Mouse (Mus musculus) kidney, embryonic 15.5 days (tissue): Measurements from ENCODE around the gene Mfap4. TPM values are rescaled to one million over a fixed set of nuclear protein-coding genes. Genes with fewer than 3 reads are reported as not detected.

Experiments
- ATAC-seq: fragments of 200-750 bp; cut with Nextera tagmentation; replicated peaks from 2 replicates; pipeline ENCODE4 v1.8.0; 2017; ENCODE audit warnings: moderate TSS enrichment; ENCODE audit not compliant: low FRiP score
- H3K27ac ChIP-seq: fragments of 300-500 bp; sonication (generic); 2 replicates; pipeline ENCODE4 v1.5.1; 2015; ENCODE audit warnings: mild to moderate bottlenecking, inconsistent platforms
- H3K27me3 ChIP-seq: fragments of 300-500 bp; sonication (generic); 2 replicates; pipeline ENCODE4 v1.6.1; 2015; ENCODE audit warnings: inconsistent platforms
- H3K36me3 ChIP-seq: fragments of 300-500 bp; sonication (generic); 2 replicates; pipeline ENCODE4 v1.6.1; 2015; ENCODE audit warnings: inconsistent platforms
- H3K4me1 ChIP-seq: fragments of 300-500 bp; sonication (generic); 2 replicates; pipeline ENCODE4 v1.6.1; 2015; ENCODE audit warnings: inconsistent platforms
- H3K4me2 ChIP-seq: fragments of 300-500 bp; sonication (generic); 2 replicates; pipeline ENCODE4 v1.6.1; 2015; ENCODE audit warnings: moderate library complexity, mild to moderate bottlenecking, inconsistent platforms
- H3K4me3 ChIP-seq: fragments of 300-500 bp; sonication (generic); replicated peaks from 2 replicates; pipeline ENCODE4 v1.5.1; 2015; ENCODE audit warnings: mild to moderate bottlenecking, inconsistent platforms
- H3K9ac ChIP-seq: fragments of 300-500 bp; sonication (generic); 2 replicates; pipeline ENCODE4 v1.6.1; 2015; ENCODE audit warnings: mild to moderate bottlenecking, inconsistent platforms
- H3K9me3 ChIP-seq: fragments of 300-500 bp; sonication (generic); replicated peaks from 2 replicates; pipeline ENCODE4 v1.6.1; 2016; ENCODE audit warnings: inconsistent platforms
- WGBS: fragments of 180-500 bp; shearing (Covaris S2); methylation state at CpG from one replicate; pipeline ENCODE4 v1.1.7; 2015; ENCODE audit warnings: mixed read lengths; 5-methylcytosine and 5-hydroxymethylcytosine counted together
- polyA plus RNA-seq: library from polyadenylated mRNA; unstranded; fragments of >200 nt; fragmentation: Nextera tagmentation; extraction: Ambion mirVana; gene quantifications from 2 replicates; pipeline ENCODE4 v1.2.1, GENCODE M21; 2015

The Mfap4 gene
- polyA plus RNA-seq, 1 experiment from 2014 or later = 161 TPM

DNA sequence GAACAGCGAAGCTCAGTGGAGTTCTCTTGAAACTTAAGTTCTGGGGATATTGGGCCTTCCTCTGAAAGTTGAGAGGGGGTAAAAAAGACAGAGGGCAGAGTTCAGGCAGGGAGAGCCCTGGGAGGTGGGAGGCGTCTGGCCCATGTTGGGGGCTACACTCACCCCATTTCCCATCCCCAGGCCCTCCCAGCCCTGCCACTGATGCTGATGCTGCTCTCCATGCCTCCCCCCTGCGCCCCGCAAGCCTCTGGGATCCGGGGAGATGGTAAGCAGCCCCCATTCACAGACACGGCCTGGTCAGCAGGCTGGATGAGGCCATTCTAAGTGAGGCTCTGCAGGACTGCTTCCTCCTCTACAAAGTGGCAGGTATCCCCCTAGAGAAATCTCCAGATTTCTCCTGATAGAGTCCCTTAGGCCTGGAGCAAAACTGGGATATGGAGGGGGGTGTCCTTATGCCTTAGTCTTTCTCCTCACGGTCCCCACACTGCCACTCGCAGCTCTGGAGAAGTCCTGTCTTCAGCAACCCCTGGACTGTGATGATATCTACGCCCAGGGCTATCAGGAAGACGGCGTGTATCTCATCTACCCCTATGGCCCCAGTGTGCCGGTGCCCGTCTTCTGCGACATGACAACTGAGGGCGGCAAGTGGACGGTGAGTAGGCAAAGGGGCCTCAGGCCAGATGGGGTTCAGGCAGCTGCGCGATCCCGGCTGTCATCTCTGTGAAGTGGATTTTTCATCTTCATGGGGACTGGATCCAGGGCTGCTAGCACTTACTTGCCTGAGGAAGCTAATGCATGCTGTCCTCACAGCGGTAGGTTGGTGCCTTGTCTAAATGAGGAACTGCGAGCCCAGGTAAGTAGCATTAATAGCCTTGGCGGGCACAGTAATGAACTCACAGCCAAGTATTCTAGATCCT is 568 bp downstream of the Mfap4 start:
- Histone ChIP-seq H3K9me3 (no peaks in the 10 kb centered on the region), H3K9ac (peak overlapping the region; percentile 39), H3K4me2 (peak overlapping the region; percentile 58), H3K36me3 (peaks cover 31% of the 10 kb centered on the region), H3K27ac (peak overlapping the region; percentile 97), H3K27me3 (no peaks in the 10 kb centered on the region), H3K4me3 (peak overlapping the region; percentile 40), H3K4me1 (peaks cover 74% of the 10 kb centered on the region)
- no peak for ATAC-seq
- 32% methylated on average over 22 of the region's 22 CpGs for WGBS

GRCm38 (mm10) chr11:61486458-61487219 is 1.4 kb downstream of the Mfap4 start:
- no peak overlapping the region; the same call in 1 of the 2 replicates for H3K9ac ChIP-seq

GRCm38 (mm10) chr11:61487401-61487800 is 2.2 kb downstream of the Mfap4 start:
- Histone ChIP-seq H3K36me3 (peaks cover 47% of the 10 kb centered on the region), H3K27ac (0 out of 2 replicates have a peak overlapping the region, but pooled peaks have one; percentile 97), H3K9me3 (no peaks in the 10 kb centered on the region), H3K9ac (no peak overlapping the region), H3K27me3 (no peaks in the 10 kb centered on the region), H3K4me3 (no peak overlapping the region), H3K4me2 (peak overlapping the region; percentile 58), H3K4me1 (peaks cover 67% of the 10 kb centered on the region)
- 17% methylated on average over 2 of the region's 2 CpGs for WGBS
- no peak for ATAC-seq

More at GRCm38 (mm10) chr11:61486458-61487219, 1.4 kb downstream of the Mfap4 start:
- H3K4me2 ChIP-seq = peak overlapping the region; percentile 58
- ATAC-seq = no peak
- H3K9me3 ChIP-seq = no peaks in the 10 kb centered on the region
- H3K4me3 ChIP-seq = peak overlapping the region; percentile 40
- WGBS = 61% methylated on average over 14 of the region's 14 CpGs
- H3K4me1 ChIP-seq = peaks cover 69% of the 10 kb centered on the region
- no peaks in the 10 kb centered on the region for H3K27me3 ChIP-seq
- H3K36me3 ChIP-seq = peaks cover 40% of the 10 kb centered on the region
- H3K27ac ChIP-seq = peak overlapping the region; percentile 97

GRCm38 (mm10) chr11:61487936-61488335 is 2.7 kb downstream of the Mfap4 start:
- Histone ChIP-seq H3K4me3 (no peak overlapping the region), H3K27ac (peak overlapping the region; percentile 97; the same call in 1 of the 2 replicates), H3K36me3 (peaks cover 53% of the 10 kb centered on the region), H3K9me3 (no peaks in the 10 kb centered on the region), H3K9ac (no peak overlapping the region), H3K27me3 (no peaks in the 10 kb centered on the region), H3K4me2 (no peak overlapping the region), H3K4me1 (peaks cover 73% of the 10 kb centered on the region)
- 87% methylated on average over 7 of the region's 7 CpGs for whole genome bisulfite sequencing
- ATAC-seq = no peak

DNA sequence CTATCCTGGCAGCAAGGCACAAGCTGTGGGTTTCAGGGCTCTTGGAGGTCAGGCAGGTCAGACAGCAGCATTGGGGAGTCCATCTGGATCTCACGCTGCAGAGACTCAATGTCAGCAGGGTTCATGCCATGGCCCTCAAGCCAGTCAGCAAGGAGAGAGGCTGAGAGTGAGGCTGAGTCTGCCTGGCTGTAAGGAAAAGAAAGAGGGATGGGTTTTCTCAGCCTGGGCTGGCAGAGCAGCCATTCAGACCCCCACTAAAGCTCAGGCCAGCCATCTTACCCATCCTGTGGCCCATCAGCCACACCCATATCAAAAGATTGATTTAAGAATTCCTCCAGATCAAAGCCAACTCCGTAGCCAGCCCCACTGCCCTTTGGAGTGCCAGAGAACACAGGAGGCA is 3.9 kb downstream of the Mfap4 start:
- no peak overlapping the region for H3K9ac ChIP-seq
- 72% methylated on average over 2 of the region's 2 CpGs for WGBS
- peaks cover 53% of the 10 kb centered on the region for H3K36me3 ChIP-seq
- no peaks in the 10 kb centered on the region for H3K9me3 ChIP-seq
- H3K4me2 ChIP-seq = no peak overlapping the region
- ATAC-seq = no peak
- no peaks in the 10 kb centered on the region for H3K27me3 ChIP-seq
- H3K27ac ChIP-seq = no peak overlapping the region
- peaks cover 67% of the 10 kb centered on the region for H3K4me1 ChIP-seq
- H3K4me3 ChIP-seq = no peak overlapping the region

GRCm38 (mm10) chr11:61489874-61490273 is 4.6 kb downstream of the Mfap4 start:
- peaks cover 60% of the 10 kb centered on the region for H3K4me1 ChIP-seq
- H3K36me3 ChIP-seq = peaks cover 53% of the 10 kb centered on the region
- H3K9me3 ChIP-seq = no peaks in the 10 kb centered on the region
- 90% methylated on average over 8 of the region's 8 CpGs for WGBS
- no peak overlapping the region for H3K4me3 ChIP-seq
- H3K4me2 ChIP-seq = no peak overlapping the region
- no peak overlapping the region for H3K27ac ChIP-seq
- H3K27me3 ChIP-seq = no peaks in the 10 kb centered on the region
- no peak for ATAC-seq
- H3K9ac ChIP-seq = no peak overlapping the region

GRCm38 (mm10) chr11:61490944-61491520 is 5.8 kb downstream of the Mfap4 start:
- Histone ChIP-seq H3K27ac (no peak overlapping the region), H3K9ac (no peak overlapping the region), H3K4me3 (no peak overlapping the region), H3K4me1 (peaks cover 53% of the 10 kb centered on the region), H3K4me2 (no peak overlapping the region), H3K9me3 (no peaks in the 10 kb centered on the region), H3K27me3 (no peaks in the 10 kb centered on the region), H3K36me3 (peaks cover 53% of the 10 kb centered on the region)
- WGBS = 89% methylated on average over 22 of the region's 22 CpGs
- no peak for ATAC-seq

- no peak overlapping the region for H3K27ac ChIP-seq
Measured at GRCm38 (mm10) chr11:61492749-61493401, 7.6 kb downstream of the Mfap4 start.

DNA sequence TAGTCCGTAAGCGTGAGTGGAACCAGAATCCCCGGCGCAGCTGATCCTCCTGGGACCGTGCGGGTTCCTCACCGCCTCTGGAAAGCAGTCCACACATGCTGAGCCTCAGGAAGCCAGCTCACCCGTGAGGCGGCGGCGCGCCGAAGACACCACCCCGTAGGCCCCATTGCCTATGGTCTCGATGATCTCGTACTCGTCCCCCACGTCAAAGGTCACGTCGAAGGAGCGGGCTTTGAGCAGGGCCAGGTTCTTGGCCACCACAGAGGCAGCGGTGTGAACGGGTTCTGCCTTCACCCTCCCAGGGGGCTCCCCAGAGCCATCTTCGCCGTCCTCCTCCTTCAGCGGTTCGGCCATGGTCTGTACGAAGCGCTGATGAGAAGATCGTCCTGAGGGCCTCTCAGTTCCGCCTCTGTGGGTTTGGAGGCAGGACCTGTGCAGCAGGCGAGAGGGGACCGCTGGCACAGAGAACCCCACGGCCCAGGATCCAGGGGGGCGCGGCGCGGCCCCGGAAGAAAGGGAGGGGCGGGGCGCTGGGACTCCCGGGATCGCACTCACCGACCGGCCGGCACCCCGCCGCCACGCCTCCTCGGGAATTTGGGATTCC is 8.4 kb downstream of the Mfap4 start:
- no peaks in the 10 kb centered on the region for H3K27me3 ChIP-seq
- H3K4me1 ChIP-seq = peaks cover 30% of the 10 kb centered on the region
- H3K36me3 ChIP-seq = peaks cover 43% of the 10 kb centered on the region
- under 1% methylated on average over 46 of the region's 50 CpGs for WGBS
- no peaks in the 10 kb centered on the region for H3K9me3 ChIP-seq
- H3K9ac ChIP-seq = peak overlapping the region; percentile 79
- H3K4me2 ChIP-seq = peak overlapping the region; percentile 71
- peak; percentile 65 for ATAC-seq
- H3K4me3 ChIP-seq = peak overlapping the region; percentile 74
- H3K27ac ChIP-seq = peak overlapping the region; percentile 93

More at GRCm38 (mm10) chr11:61492749-61493401, 7.6 kb downstream of the Mfap4 start:
- peak overlapping the region; percentile 79 for H3K9ac ChIP-seq
- no peaks in the 10 kb centered on the region for H3K9me3 ChIP-seq
- H3K4me2 ChIP-seq = peak overlapping the region; percentile 71
- peak overlapping the region; percentile 74 for H3K4me3 ChIP-seq
- no peaks in the 10 kb centered on the region for H3K27me3 ChIP-seq
- 67% methylated on average over 12 of the region's 12 CpGs for WGBS
- peaks cover 51% of the 10 kb centered on the region for H3K36me3 ChIP-seq
- ATAC-seq = no peak
- H3K4me1 ChIP-seq = peaks cover 34% of the 10 kb centered on the region

GRCm38 (mm10) chr11:61494129-61494997 is 9.1 kb downstream of the Mfap4 start, which contains the start of gene Mapk7:
Gene Mapk7, minus strand, starts transcription at chr11:61494406.
- peak within 1 kb of the TSS; percentile 71 for H3K4me2 ChIP-seq
- peak within 1 kb of the TSS; percentile 95 for H3K27ac ChIP-seq
- WGBS = under 1% methylated on average over 62 of the region's 62 CpGs
- ATAC-seq = peak; percentile 96
- peak within 1 kb of the TSS; percentile 74 for H3K4me3 ChIP-seq
- peaks cover 30% of the 10 kb centered on the region for H3K4me1 ChIP-seq
- peak within 1 kb of the TSS; percentile 79 for H3K9ac ChIP-seq
- no peaks in the 10 kb centered on the region for H3K9me3 ChIP-seq
- H3K27me3 ChIP-seq = no peaks in the 10 kb centered on the region
- H3K36me3 ChIP-seq = peaks cover 36% of the 10 kb centered on the region
